Mouse (Mus musculus) lung, postnatal 0 days (tissue): ENCODE results near the gene Cptp.

ENCODE experiments used
- CTCF ChIP-seq: IDR thresholded peaks from 2 replicates; pipeline ENCODE4 v1.5.1; 2016; ENCODE audit warnings: antibody characterized with exemption, mild to moderate bottlenecking
- EP300 ChIP-seq: IDR thresholded peaks from 2 replicates; pipeline ENCODE4 v1.6.1; 2016; ENCODE audit warnings: antibody characterized with exemption, mild to moderate bottlenecking, control low read depth

DNA sequence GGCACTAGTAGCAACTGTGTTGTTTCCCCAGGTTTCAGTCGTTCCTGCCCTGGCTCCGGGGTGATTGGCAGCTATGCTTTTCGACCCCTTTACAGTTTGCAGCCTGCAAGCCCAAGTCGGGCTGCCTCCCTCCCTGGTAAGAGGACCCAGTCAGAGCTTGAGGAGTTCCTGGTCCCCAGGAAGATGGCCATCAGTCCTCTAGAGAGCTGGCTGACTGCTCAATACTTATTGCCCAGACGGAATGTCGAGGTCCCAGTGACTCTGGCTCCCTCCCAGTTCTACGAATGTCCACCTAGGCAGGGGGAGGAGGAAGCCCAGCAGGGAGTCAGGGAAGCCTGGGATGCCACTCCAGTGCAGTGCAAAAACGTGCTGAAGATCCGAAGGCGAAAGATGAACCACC is 36.9 kb downstream of the Cptp start:
- no peak for TF ChIP-seq CTCF
- TF ChIP-seq EP300, result no peak
